Mouse (Mus musculus) ES-Bruce4 (cell line): ENCODE results near the gene Golt1a.

ENCODE experiments used
- CTCF ChIP-seq: IDR thresholded peaks from one replicate; pipeline ENCODE4 v1.8.1; 2011; ENCODE audit warnings: low read depth, low read length
- EP300 ChIP-seq: IDR thresholded peaks from 2 replicates; pipeline ENCODE4 v1.6.1; 2011; ENCODE audit warnings: low read depth, low read length; ENCODE audit not compliant: insufficient read depth

- TF ChIP-seq CTCF (no peak), EP300 (no peak)
These were observed 35.4 kb upstream of the Golt1a start for GRCm38 (mm10) chr1:133274163-133274562.
